Mouse (Mus musculus): ENCODE measurements around the gene Psat1.

DNA sequence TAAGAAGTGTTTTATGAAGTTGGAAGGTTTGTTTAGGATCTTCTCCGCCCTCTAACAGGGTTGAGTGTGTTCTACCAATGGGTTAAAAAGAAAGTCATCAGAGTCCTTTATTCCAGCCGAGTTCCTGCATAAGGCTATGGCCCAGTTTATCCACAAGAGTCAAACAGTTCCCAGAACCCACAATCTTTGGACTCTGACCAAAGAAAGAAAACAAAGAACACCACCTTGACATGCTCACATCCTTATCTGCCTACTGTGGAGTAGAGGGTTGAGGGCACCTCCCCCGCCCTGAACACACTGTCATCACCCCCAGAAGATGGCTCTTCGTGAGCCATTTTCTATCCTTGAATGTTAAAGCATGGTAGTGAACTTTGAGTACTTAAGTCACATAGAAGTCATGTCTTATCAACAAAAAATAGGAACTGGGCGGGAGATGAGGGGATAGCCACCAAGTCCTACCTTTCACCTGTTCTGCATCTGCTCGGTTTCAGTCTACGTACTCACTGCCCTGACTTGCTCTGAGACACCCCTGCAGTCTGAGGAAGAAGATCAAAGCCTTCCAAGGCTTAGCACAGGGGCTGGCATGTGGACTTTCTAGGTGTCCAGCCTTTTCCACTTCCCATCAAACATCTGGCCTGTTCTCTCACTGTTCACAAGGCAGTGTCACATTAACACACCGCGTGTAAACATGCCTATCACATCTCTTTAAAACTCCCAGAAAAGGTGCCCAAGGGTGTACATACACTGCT lies 33.7 kb downstream of the Psat1 start:
- TF ChIP-seq GATA1 (IDR thresholded peaks at IDR 0.05; ENCODE audit: borderline replicate concordance, low read length): no peak
- TF ChIP-seq FLI1 (IDR thresholded peaks at IDR 0.05; ENCODE audit: low read length): no peak

All from megakaryocyte, embryonic 14.5 days (primary cell).